Mouse (Mus musculus): ENCODE results near the gene 9230102O04Rik. TPM values are rescaled to one million over a fixed set of nuclear protein-coding genes. Genes with fewer than 3 reads are reported as not detected.

The 9230102O04Rik gene
- polyA plus RNA-seq, 1 experiment from 2014 or later: not detected

DNA sequence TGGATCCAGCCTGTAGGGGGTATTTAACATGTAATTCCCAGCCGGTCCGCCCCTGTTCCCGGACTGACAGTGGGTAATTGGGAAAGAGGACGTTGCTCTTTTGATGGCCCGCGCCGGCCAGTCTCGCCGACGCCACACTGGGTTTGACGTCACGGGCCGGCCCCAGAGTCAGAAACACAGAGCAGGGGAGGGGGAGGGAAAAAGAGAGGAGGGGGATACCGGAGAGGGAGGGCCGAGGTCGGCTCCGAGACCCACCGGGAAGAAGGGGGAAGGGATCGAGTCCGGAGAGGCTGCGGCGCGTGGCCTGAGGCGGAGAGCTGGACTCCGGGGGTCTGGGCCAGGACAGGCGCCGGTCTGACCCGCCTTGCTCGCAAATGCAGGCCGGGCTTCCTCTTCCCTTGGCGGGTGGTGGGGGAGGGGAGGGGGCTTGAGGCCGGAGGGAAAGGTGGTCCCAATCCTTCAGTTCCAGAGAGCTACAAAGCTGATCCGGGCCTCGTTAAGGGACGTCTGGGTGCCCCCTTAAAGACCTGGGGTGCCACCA is 8.2 kb downstream of the 9230102O04Rik start, which contains the start of gene 4930412O13Rik:
4930412O13Rik (plus strand) TSS at position 202 of the 541 bp plus-strand sequence.
- Histone ChIP-seq H3K9me3 (ENCODE audit: control insufficient read depth, low read length) (no peaks in the 10 kb centered on the region), H3K4me1 (ENCODE audit: control insufficient read depth, insufficient read depth, low read length) (peaks cover 37% of the 10 kb centered on the region), H3K27ac (ENCODE audit: low read length) (no peak within 1 kb of the TSS), H3K4me2 (ENCODE audit: low read depth, low read length) (peak within 1 kb of the TSS; percentile 38), H3K27me3 (replicated peaks; ENCODE audit: control insufficient read depth, insufficient read depth, low read length) (peaks cover 71% of the 10 kb centered on the region), H3K4me3 (ENCODE audit: low read length) (peak within 1 kb of the TSS; percentile 32), H3K36me3 (ENCODE audit: control insufficient read depth, insufficient read depth, low read length) (no peaks in the 10 kb centered on the region), H3K9ac (ENCODE audit: low read depth, low read length) (0 out of 2 replicates have a peak within 1 kb of the TSS, but pooled peaks have one; percentile 38)
- WGBS: under 1% methylated on average over 34 of the region's 35 CpGs
- no peak for ATAC-seq

GRCm38 (mm10) chr2:9880271-9880670 is 9.1 kb downstream of the 9230102O04Rik start:
- Histone ChIP-seq H3K27ac (ENCODE audit: low read length) (no peak overlapping the region), H3K27me3 (replicated peaks; ENCODE audit: control insufficient read depth, insufficient read depth, low read length) (peaks cover 71% of the 10 kb centered on the region), H3K9ac (ENCODE audit: low read depth, low read length) (no peak overlapping the region), H3K4me1 (ENCODE audit: control insufficient read depth, insufficient read depth, low read length) (peaks cover 37% of the 10 kb centered on the region), H3K9me3 (ENCODE audit: control insufficient read depth, low read length) (no peaks in the 10 kb centered on the region), H3K4me2 (ENCODE audit: low read depth, low read length) (no peak overlapping the region), H3K36me3 (ENCODE audit: control insufficient read depth, insufficient read depth, low read length) (no peaks in the 10 kb centered on the region), H3K4me3 (ENCODE audit: low read length) (no peak overlapping the region)
- ATAC-seq: no peak
- WGBS: 8% methylated on average over 11 of the region's 11 CpGs

- WGBS: under 1% methylated on average over 21 of the region's 21 CpGs
- Histone ChIP-seq H3K27ac (ENCODE audit: low read length) (no peak overlapping the region), H3K9me3 (ENCODE audit: control insufficient read depth, low read length) (no peaks in the 10 kb centered on the region), H3K9ac (ENCODE audit: low read depth, low read length) (0 out of 2 replicates have a peak overlapping the region, but pooled peaks have one; percentile 34), H3K36me3 (ENCODE audit: control insufficient read depth, insufficient read depth, low read length) (no peaks in the 10 kb centered on the region), H3K27me3 (replicated peaks; ENCODE audit: control insufficient read depth, insufficient read depth, low read length) (peaks cover 71% of the 10 kb centered on the region), H3K4me1 (ENCODE audit: control insufficient read depth, insufficient read depth, low read length) (peaks cover 37% of the 10 kb centered on the region), H3K4me2 (ENCODE audit: low read depth, low read length) (peak overlapping the region; percentile 97), H3K4me3 (ENCODE audit: low read length) (peak overlapping the region; percentile 54)
- ATAC-seq: peak; percentile 96
Observed at GRCm38 (mm10) chr2:9879493-9879892, 9.8 kb downstream of the 9230102O04Rik start.

GRCm38 (mm10) chr2:9879092-9879491 is 10.2 kb downstream of the 9230102O04Rik start:
- H3K27me3 ChIP-seq (replicated peaks; ENCODE audit: control insufficient read depth, insufficient read depth, low read length): peaks cover 71% of the 10 kb centered on the region
- H3K27ac ChIP-seq (ENCODE audit: low read length): no peak overlapping the region
- under 1% methylated on average over 22 of the region's 22 CpGs for WGBS

GRCm38 (mm10) chr2:9878564-9879081 is 10.7 kb downstream of the 9230102O04Rik start:
- Histone ChIP-seq H3K4me2 (ENCODE audit: low read depth, low read length) (peak overlapping the region; percentile 97), H3K4me1 (ENCODE audit: control insufficient read depth, insufficient read depth, low read length) (peaks cover 37% of the 10 kb centered on the region), H3K9ac (ENCODE audit: low read depth, low read length) (peak overlapping the region; percentile 55; the same call in 1 of the 2 replicates), H3K36me3 (ENCODE audit: control insufficient read depth, insufficient read depth, low read length) (no peaks in the 10 kb centered on the region), H3K27ac (ENCODE audit: low read length) (no peak overlapping the region), H3K4me3 (ENCODE audit: low read length) (peak overlapping the region; percentile 54), H3K9me3 (ENCODE audit: control insufficient read depth, low read length) (no peaks in the 10 kb centered on the region), H3K27me3 (replicated peaks; ENCODE audit: control insufficient read depth, insufficient read depth, low read length) (peaks cover 74% of the 10 kb centered on the region)
- no peak for ATAC-seq
- under 1% methylated on average over 32 of the region's 33 CpGs for WGBS

More at GRCm38 (mm10) chr2:9879092-9879491, 10.2 kb downstream of the 9230102O04Rik start:
- Histone ChIP-seq H3K9me3 (ENCODE audit: control insufficient read depth, low read length) (no peaks in the 10 kb centered on the region), H3K4me3 (ENCODE audit: low read length) (peak overlapping the region; percentile 54), H3K36me3 (ENCODE audit: control insufficient read depth, insufficient read depth, low read length) (no peaks in the 10 kb centered on the region), H3K4me1 (ENCODE audit: control insufficient read depth, insufficient read depth, low read length) (peaks cover 37% of the 10 kb centered on the region), H3K9ac (ENCODE audit: low read depth, low read length) (0 out of 2 replicates have a peak overlapping the region, but pooled peaks have one; percentile 34), H3K4me2 (ENCODE audit: low read depth, low read length) (peak overlapping the region; percentile 97)
- ATAC-seq: peak; percentile 14

DNA sequence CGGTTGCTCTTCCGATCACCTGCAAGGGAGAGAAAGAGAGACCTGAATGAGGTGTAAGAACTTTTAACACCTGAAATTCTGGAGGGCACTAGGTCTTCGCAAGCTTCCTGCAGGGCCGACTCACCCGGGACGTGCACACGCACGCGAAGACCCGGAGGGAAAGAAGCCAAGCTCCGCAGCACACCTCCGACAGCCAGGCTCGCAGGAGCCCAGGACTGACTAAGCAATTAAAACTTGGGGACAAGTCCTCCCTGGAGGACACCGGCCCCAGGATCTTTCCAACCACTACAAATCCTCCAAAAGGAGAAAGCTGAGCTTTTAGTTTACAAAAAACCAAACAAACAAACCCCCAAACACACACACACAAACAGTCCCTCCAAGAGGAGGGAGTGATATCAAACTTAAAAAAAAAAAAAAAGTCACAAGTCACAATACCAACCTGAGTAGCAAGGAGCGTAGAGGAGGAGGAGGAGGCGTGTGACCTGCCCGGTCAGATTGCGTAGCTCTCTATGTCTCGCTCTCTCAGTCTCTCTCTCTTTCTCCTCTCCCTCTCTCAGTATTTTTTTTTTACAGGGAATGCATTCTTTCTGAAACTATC is 11.3 kb downstream of the 9230102O04Rik start:
- H3K36me3 ChIP-seq (ENCODE audit: control insufficient read depth, insufficient read depth, low read length): no peaks in the 10 kb centered on the region
- H3K27me3 ChIP-seq (replicated peaks; ENCODE audit: control insufficient read depth, insufficient read depth, low read length): peaks cover 74% of the 10 kb centered on the region
- H3K4me3 ChIP-seq (ENCODE audit: low read length): peak overlapping the region; percentile 54
- no peaks in the 10 kb centered on the region for H3K9me3 ChIP-seq (ENCODE audit: control insufficient read depth, low read length)
- peak overlapping the region; percentile 97 for H3K4me2 ChIP-seq (ENCODE audit: low read depth, low read length)
- H3K4me1 ChIP-seq (ENCODE audit: control insufficient read depth, insufficient read depth, low read length): peaks cover 37% of the 10 kb centered on the region
- H3K27ac ChIP-seq (ENCODE audit: low read length): no peak overlapping the region
- no peak for ATAC-seq
- WGBS: under 1% methylated on average over 19 of the region's 19 CpGs
- peak overlapping the region; percentile 55; the same call in 1 of the 2 replicates for H3K9ac ChIP-seq (ENCODE audit: low read depth, low read length)

- peaks cover 30% of the 10 kb centered on the region for H3K4me1 ChIP-seq (ENCODE audit: control insufficient read depth, insufficient read depth, low read length)
- peaks cover 68% of the 10 kb centered on the region for H3K27me3 ChIP-seq (replicated peaks; ENCODE audit: control insufficient read depth, insufficient read depth, low read length)
- H3K9ac ChIP-seq (ENCODE audit: low read depth, low read length): 0 out of 2 replicates have a peak overlapping the region, but pooled peaks have one; percentile 16
- no peaks in the 10 kb centered on the region for H3K36me3 ChIP-seq (ENCODE audit: control insufficient read depth, insufficient read depth, low read length)
- peak overlapping the region; percentile 54 for H3K4me3 ChIP-seq (ENCODE audit: low read length)
- H3K4me2 ChIP-seq (ENCODE audit: low read depth, low read length): peak overlapping the region; percentile 45
- H3K27ac ChIP-seq (ENCODE audit: low read length): no peak overlapping the region
- H3K9me3 ChIP-seq (ENCODE audit: control insufficient read depth, low read length): no peaks in the 10 kb centered on the region
- WGBS: under 1% methylated on average over 35 of the region's 35 CpGs
- no peak for ATAC-seq
Observed at GRCm38 (mm10) chr2:9877326-9877690, 12.0 kb downstream of the 9230102O04Rik start.

DNA sequence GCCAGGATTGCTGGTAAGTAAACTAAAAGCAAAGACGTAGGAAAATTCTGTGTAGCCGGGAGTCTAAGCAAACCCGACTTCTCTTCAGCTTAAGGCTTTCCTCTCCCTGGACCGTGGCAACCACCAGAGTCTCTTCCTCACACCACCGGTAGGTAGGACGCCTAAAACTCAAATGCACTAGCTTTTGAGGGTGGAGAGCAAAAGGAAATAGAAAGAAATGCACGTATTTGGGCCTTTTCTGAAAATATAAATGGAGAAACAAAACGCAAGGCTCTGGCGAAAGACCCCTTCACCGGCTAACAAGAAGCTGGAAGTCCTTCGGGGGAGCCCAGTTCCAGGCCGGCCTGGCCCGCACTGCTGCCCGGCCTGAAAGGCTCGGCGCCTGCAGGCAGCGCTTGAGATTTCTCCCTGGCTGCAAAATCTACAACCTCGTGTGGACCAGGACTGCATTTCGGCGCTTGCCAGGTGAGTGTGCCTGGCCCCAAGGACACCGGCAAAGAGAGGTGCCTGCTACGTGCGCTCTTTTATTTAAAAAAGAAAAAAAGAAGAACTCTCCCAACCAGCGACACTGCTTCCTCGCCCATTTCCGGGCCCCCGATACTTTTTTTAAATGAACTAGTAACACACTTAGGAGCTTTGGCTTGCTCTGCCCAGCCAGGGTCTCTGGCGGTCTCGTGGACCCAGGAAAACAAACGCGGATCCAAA is 12.6 kb downstream of the 9230102O04Rik start:
- Histone ChIP-seq H3K9ac (ENCODE audit: low read depth, low read length) (0 out of 2 replicates have a peak overlapping the region, but pooled peaks have one; percentile 16), H3K36me3 (ENCODE audit: control insufficient read depth, insufficient read depth, low read length) (no peaks in the 10 kb centered on the region), H3K27me3 (replicated peaks; ENCODE audit: control insufficient read depth, insufficient read depth, low read length) (peaks cover 67% of the 10 kb centered on the region), H3K4me3 (ENCODE audit: low read length) (peak overlapping the region; percentile 54), H3K9me3 (ENCODE audit: control insufficient read depth, low read length) (no peaks in the 10 kb centered on the region), H3K27ac (ENCODE audit: low read length) (no peak overlapping the region), H3K4me2 (ENCODE audit: low read depth, low read length) (peak overlapping the region; percentile 45), H3K4me1 (ENCODE audit: control insufficient read depth, insufficient read depth, low read length) (peaks cover 26% of the 10 kb centered on the region)
- 12% methylated on average over 31 of the region's 31 CpGs for WGBS
- no peak for ATAC-seq

Measured in intestine, embryonic 16.5 days (tissue).